Mouse (Mus musculus) heart, postnatal 0 days (tissue): ENCODE results near the gene Btaf1. TPM values are rescaled to one million over a fixed set of nuclear protein-coding genes. Genes with fewer than 3 reads are reported as not detected.

Experiments used
- ATAC-seq: fragments of 200-750 bp; cut with Nextera tagmentation; 2 replicates; pipeline ENCODE4 v1.8.0; 2017; ENCODE audit warnings: low read depth, moderate number of reproducible peaks, moderate library complexity; ENCODE audit not compliant: insufficient read depth
- DNase-seq: peaks from one replicate; pipeline ENCODE4 v3.0.0-alpha.2; 2016; ENCODE audit warnings: low spot score
- H3K27ac ChIP-seq: fragments of 300-500 bp; sonication (generic); 2 replicates; pipeline ENCODE4 v1.5.1; 2014; ENCODE audit warnings: low read depth, mild to moderate bottlenecking
- H3K27me3 ChIP-seq: fragments of 300-500 bp; sonication (generic); 2 replicates; pipeline ENCODE4 v1.6.1; 2014; ENCODE audit warnings: low read length, mixed read lengths; ENCODE audit not compliant: control insufficient read depth, insufficient read depth
- H3K36me3 ChIP-seq: fragments of 300-500 bp; sonication (generic); replicated peaks from 2 replicates; pipeline ENCODE4 v1.6.1; 2014; ENCODE audit warnings: low read length, mixed read lengths; ENCODE audit not compliant: control insufficient read depth, insufficient read depth
- H3K4me1 ChIP-seq: fragments of 300-500 bp; sonication (generic); 2 replicates; pipeline ENCODE4 v1.6.1; 2014; ENCODE audit warnings: antibody characterized with exemption; ENCODE audit not compliant: control insufficient read depth, insufficient read depth
- H3K4me2 ChIP-seq: fragments of 300-500 bp; sonication (generic); 2 replicates; pipeline ENCODE4 v1.6.1; 2014; ENCODE audit warnings: low read depth, mild to moderate bottlenecking, low read length, moderate library complexity
- H3K4me3 ChIP-seq: fragments of 300-500 bp; sonication (generic); 2 replicates; pipeline ENCODE4 v1.5.1; 2014; ENCODE audit warnings: low read depth, low read length
- H3K9ac ChIP-seq: fragments of 300-500 bp; sonication (generic); replicated peaks from 2 replicates; pipeline ENCODE4 v1.6.1; 2014; ENCODE audit warnings: low read depth, low read length, mixed read lengths
- H3K9me3 ChIP-seq: fragments of 300-500 bp; sonication (generic); replicated peaks from 2 replicates; pipeline ENCODE4 v1.6.1; 2016; ENCODE audit warnings: low read length; ENCODE audit not compliant: control insufficient read depth
- CTCF ChIP-seq: IDR thresholded peaks from 2 replicates; pipeline ENCODE4 v1.5.1; 2016; ENCODE audit warnings: antibody characterized with exemption, control low read depth, low read depth
- EP300 ChIP-seq: IDR thresholded peaks from 2 replicates; pipeline ENCODE4 v1.6.1; 2016; ENCODE audit warnings: antibody characterized with exemption, low read depth
- WGBS: fragments of 180-500 bp; shearing (Covaris S2); extraction: QIAGEN DNeasy Blood & Tissue Kit; methylation state at CpG from one replicate; pipeline ENCODE4 v1.1.7; 2014; 5-methylcytosine and 5-hydroxymethylcytosine counted together
- polyA plus RNA-seq: library from polyadenylated mRNA; unstranded; fragments of >200 nt; fragmentation: Nextera tagmentation; extraction: Ambion mirVana; gene quantifications from 2 replicates; pipeline ENCODE4 v1.2.1, GENCODE M21; 2015
- total RNA-seq: library from RNA; depleted of rRNA; stranded (reverse); fragments of >200 nt; gene quantifications from 2 replicates; pipeline ENCODE4 v1.2.3, GENCODE M21; 2014; ENCODE audit warnings: low replicate concordance

Gene Btaf1
- total and polyA plus RNA-seq, 2 experiments from 2014 or later, result 2.9 to 12.6 TPM

DNA sequence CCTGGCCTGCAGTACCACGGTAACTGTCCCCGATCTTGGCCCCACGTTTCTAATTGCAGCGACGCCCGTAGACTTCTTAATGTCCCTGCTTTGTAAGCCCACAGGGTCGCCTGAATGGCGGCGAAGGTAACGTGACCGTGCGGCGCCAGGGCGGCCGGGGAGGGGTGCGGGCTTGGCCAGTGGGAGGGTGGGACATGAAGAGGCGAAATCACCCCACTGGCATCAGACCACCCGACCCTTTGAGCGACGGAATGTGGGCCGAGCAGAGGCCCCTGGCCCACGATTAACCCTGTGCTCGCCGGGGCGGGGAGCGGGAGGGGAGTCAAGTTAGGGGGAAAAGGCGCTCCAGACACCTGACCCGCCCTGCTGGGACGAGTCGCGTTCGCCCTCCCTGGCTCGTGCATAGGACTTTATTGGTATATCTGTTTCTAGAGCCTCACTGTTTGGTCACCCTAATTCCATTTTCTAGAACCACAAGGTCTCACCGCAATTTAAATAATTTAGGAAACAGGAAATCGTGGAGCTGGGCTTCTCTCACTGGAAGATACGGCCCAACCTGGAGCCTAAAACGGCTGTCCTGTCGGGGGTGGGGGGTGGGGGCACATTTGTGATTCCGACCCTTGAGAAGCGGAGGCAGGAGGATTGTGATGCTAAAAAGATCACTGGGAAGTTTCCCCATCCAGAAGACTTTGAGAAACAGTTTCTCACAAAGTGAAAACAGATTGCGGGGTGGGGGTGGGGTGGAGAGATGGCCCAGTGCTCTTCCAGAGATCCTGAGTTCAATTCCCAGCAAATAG is 21.5 kb upstream of the Btaf1 start:
- DNase-seq, result peak; percentile 41
- peak overlapping the region; percentile 90 for H3K4me2 ChIP-seq
- no peak for TF ChIP-seq EP300
- TF ChIP-seq CTCF, result no peak
- peak; percentile 87 for ATAC-seq
- 2% methylated on average over 40 of the region's 41 CpGs for WGBS
- no peaks in the 10 kb centered on the region for H3K36me3 ChIP-seq
- H3K9ac ChIP-seq, result peak overlapping the region; percentile 76
- peak overlapping the region; percentile 73 for H3K4me3 ChIP-seq
- H3K4me1 ChIP-seq, result no peaks in the 10 kb centered on the region
- peak overlapping the region; percentile 86 for H3K27ac ChIP-seq
- H3K9me3 ChIP-seq, result no peaks in the 10 kb centered on the region
- H3K27me3 ChIP-seq, result no peaks in the 10 kb centered on the region

DNA sequence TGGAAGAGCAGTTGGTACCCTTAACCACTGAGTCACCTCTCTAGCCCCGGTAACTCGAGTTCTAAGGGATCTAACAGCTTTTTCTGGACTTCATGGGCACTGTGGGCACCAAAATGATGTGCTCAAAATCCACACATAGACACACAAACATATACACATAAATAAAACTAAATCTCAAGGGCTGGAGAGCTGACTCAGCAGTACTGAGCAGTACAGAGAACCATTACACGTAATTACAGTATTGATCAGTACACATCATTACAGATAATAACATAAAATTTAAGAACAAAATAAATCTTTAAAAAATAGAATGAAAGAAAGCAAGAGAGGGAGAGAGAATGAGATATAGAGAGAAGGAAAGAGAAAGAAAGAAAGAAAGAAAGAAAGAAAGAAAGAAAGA is 16.7 kb upstream of the Btaf1 start:
- no peak overlapping the region for H3K27ac ChIP-seq
- no peak for DNase-seq
- no peaks in the 10 kb centered on the region for H3K36me3 ChIP-seq
- no peak overlapping the region for H3K9ac ChIP-seq
- 73% methylated on average over 3 of the region's 3 CpGs for WGBS
- no peak overlapping the region for H3K4me3 ChIP-seq
- H3K9me3 ChIP-seq, result no peaks in the 10 kb centered on the region
- H3K27me3 ChIP-seq, result no peaks in the 10 kb centered on the region
- no peaks in the 10 kb centered on the region for H3K4me1 ChIP-seq
- no peak for ATAC-seq
- no peak overlapping the region for H3K4me2 ChIP-seq
- no peak for TF ChIP-seq CTCF

DNA sequence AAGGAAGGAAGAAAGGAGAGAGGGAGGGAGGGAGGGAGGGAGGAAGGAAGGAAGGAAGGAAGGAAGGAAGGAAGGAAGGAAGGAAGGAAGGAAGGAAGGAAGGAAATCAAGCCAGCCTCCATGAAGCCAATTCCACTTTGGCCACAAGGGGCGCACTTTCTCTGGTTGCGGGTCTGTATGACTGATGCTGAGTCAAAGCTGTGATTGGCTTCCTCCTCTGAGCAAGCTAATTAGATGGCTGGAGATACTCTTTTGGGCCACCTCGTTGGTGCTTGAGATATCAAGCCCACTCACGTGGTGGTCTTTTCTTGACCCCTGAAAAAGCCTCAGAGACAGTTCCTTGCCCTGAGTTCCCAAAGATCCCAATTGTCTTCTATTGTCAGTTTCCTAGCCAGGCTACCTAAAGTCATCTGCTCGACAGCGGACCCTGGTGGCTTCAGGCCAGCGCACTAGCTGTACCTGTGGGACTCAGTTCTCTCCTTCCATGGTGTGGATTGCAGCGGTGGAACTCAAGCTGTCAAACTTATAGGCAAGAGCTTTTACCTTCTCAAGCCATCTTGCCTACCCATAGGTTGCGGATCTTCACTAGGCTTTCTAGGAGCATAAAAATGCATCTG is 16.1 kb upstream of the Btaf1 start:
- Histone ChIP-seq H3K4me2 (no peak overlapping the region), H3K9ac (no peak overlapping the region), H3K36me3 (no peaks in the 10 kb centered on the region), H3K4me1 (no peaks in the 10 kb centered on the region), H3K9me3 (no peaks in the 10 kb centered on the region), H3K27me3 (no peaks in the 10 kb centered on the region), H3K4me3 (no peak overlapping the region), H3K27ac (no peak overlapping the region)
- DNase-seq (no peak), ATAC-seq (peak; percentile 51; the same call in 1 of the 2 replicates)
- 22% methylated on average over 9 of the region's 9 CpGs for WGBS
- TF ChIP-seq CTCF, result peak; percentile 63
- TF ChIP-seq EP300, result no peak

DNA sequence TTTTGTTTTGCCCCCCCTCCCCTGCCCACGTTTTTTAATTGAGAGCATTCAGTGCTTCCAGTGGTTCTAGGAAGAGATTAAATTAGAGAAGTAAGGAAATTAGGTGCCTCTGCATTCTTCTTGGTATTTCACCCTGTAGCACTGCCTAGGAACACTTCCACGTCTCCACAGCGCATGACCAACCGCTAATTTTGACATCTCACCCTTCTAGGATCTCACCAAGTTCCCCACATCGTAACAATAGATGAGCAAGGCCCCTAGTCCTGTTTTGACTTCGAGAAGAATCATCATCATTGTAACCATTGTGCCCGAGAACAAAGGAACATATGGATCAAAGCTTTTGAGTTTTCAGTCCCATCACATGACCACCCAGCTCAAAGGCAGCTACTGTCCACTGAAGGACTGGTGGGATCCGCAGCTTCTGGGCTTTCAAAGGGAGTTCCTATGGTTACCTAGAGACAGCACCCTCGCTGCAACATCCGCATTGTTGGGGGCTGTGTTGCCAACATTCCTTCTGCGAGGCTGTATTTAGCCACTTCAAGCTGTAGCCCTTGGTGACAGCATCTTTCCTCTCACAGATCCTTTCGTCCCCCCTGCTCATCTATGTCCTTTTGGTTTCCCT is 15.3 kb upstream of the Btaf1 start:
- no peaks in the 10 kb centered on the region for H3K27me3 ChIP-seq
- H3K4me3 ChIP-seq, result no peak overlapping the region
- ATAC-seq (no peak), DNase-seq (no peak)
- WGBS, result 34% methylated on average over 12 of the region's 12 CpGs
- no peaks in the 10 kb centered on the region for H3K36me3 ChIP-seq
- no peak overlapping the region for H3K4me2 ChIP-seq
- H3K9me3 ChIP-seq, result no peaks in the 10 kb centered on the region
- no peaks in the 10 kb centered on the region for H3K4me1 ChIP-seq
- TF ChIP-seq EP300 (no peak), CTCF (no peak)
- H3K27ac ChIP-seq, result no peak overlapping the region
- H3K9ac ChIP-seq, result no peak overlapping the region

DNA sequence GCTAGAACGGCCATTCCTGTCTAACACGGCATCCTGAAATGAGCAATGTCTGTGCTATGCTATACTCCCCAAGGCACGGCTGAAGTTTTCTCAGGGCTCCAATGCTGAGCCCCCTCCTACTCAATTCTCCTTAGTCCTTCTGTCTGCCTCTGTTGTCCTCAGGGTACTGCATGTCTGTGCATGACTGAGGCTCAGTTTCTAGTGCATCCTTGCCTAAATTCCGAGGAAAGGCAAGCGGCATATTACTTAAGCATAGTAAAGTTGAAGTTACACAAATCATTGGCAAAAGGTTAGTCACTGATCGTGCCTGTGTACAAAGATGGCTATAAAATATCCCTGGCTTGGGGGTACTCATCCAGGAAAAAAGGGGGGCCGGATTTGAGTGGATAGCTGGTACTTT is 12.8 kb upstream of the Btaf1 start:
- no peaks in the 10 kb centered on the region for H3K36me3 ChIP-seq
- H3K27me3 ChIP-seq, result no peaks in the 10 kb centered on the region
- H3K4me3 ChIP-seq, result no peak overlapping the region
- H3K9me3 ChIP-seq, result no peaks in the 10 kb centered on the region
- no peak for TF ChIP-seq CTCF
- no peak for TF ChIP-seq EP300
- WGBS, result 80% methylated on average over 7 of the region's 7 CpGs
- H3K9ac ChIP-seq, result no peak overlapping the region
- DNase-seq (no peak), ATAC-seq (no peak)
- no peaks in the 10 kb centered on the region for H3K4me1 ChIP-seq
- H3K27ac ChIP-seq, result no peak overlapping the region
- H3K4me2 ChIP-seq, result no peak overlapping the region
